Mouse (Mus musculus): ENCODE results near the gene Arhgef10l.

The Arhgef10l gene

DNA sequence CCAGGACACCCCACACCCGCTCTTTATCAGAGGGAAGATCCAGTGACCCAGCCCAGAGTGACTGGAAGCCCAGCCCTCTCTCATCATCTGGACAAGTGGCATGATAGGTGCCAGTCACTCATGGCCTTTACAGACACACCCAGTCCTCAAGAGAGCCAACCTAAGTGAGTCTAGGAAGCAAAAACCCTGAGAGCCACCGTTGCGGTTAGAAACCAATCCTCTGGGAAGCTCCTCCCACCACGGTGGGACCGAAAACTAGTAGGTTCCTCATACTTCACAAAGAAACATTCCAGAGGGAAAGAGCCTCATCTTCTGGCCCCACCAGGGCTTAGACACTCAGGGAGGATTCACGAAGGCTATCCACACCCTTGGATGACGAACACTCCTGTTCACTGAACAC lies 50.0 kb downstream of the Arhgef10l start:
- in situ Hi-C loops (cut with MboI; ENCODE audit: unreplicated experiment in 2 of 2), result no loop called here

DNA sequence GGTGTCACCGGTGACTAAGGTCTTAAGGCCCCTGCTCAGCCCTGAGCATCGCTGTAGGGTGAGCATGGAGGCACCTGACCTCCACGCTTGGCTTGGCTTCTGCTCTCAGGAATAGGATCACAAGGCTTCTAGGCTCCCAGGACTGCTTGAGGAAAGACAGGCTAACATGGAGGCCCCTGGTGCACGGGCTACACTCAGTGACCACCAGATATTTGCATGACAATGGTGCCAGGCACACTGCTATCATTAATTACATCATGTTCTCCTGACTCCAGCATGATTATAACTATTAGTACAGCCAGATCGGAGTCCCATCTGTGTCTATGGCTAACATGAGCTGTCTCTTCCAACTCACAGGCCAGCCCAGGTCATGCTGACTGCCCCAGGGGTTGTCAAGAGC lies 51.3 kb downstream of the Arhgef10l start:
- in situ Hi-C loops (cut with MboI; ENCODE audit: unreplicated experiment in 2 of 2), result no loop called here

DNA sequence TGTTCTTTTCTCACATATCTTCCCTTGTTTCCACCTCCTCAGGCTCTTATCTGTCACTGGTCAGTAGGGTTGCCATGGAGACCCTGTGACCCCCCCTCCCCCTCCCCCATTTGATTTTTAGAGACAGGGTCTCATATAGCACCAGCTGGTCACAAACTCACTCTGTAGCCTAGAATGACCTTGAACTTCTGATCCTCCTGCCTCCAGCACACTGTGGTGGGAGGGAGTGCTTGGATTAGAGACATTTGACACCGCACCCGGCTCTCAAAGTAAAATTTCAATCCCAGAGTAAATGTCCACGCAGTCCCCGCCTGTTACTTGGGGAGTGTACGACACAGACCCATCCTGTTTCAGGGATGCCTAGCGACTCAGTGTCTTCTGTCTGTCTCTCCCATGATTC lies 51.7 kb downstream of the Arhgef10l start:
- in situ Hi-C loops (cut with MboI; ENCODE audit: unreplicated experiment in 2 of 2), result no loop called here

DNA sequence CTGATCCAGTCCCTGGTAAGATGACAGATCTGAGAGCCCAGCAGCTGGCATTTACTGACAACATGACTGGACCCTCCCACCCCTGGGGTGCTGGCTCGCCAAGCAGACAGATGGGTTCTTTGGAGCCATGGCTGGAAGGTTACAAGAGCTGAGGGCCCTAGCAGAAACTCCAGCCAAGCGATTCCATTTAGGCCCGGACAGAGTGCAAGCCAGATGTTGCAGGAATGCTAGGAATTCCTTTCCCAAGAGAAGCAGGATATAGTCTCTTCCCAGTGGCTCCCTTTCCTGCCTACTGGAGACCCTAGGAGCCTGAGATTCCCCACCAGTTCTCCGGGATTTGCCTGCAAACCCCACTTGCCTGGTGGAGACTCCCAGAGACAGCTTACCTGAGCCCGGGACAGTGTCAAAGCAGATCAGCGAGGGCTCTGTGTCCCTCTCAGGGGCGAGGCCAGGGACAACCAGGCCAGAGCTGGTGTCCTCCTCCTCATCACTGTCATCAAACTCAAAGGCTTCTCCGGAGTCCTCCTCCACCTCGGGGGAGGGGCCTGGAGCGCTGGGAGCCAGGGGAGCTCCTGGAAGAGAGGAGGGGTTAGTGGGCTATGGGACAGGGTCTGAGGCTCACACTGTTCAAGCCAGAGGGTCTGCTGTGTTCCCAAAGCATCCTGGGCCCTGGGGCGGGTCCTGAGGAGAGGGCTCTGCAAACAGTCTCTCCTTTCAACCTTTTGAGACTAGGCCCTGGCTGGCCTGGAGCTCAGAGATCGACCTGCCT lies 54.8 kb downstream of the Arhgef10l start:
- in situ Hi-C loops (cut with MboI; ENCODE audit: unreplicated experiment in 2 of 2), result no loop called here

DNA sequence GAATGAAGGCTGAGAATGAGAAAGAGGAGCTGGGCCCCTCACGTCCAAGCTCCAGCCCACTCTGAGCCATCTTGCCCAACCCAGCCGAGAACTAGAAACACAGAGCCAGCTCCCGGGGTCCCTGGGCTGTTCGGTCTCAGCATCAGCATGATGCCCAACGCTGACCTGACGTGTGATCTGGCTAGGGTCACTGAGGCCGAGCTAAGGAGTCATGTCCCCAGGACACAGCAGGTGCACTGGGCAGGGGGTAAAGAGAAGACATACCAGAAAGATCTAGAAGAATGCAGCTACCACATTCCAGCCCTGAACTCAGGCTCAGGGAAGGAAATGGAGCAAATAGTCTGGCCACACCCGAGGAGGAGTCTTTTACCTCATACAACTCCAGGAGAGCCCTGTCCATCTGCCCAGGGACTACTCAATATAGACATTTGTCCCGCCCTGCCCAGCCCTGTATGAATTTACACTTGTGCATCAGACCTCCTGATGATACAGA lies 57.5 kb downstream of the Arhgef10l start:
- in situ Hi-C loops (cut with MboI; ENCODE audit: unreplicated experiment in 2 of 2), result no loop called here

DNA sequence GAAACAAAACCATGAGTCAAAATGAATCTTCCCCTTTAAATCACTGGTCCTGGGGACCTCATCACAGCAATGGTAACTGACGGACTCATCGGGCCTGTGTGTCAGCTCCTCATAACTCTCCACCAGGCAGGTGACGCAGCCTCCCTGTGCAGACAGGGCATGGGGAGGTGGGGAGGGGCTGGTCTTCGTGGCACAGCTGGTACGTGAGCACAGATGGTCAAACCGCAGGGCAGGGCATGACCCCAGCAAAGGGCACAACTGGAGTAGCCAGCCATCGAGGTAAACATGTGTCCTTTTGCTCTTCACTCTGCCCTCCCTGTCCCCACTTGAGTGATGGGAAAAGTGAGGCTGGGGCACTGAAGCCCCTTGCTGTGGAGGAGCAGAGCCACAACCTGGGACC lies 59.0 kb downstream of the Arhgef10l start:
- in situ Hi-C loops (cut with MboI; ENCODE audit: unreplicated experiment in 2 of 2), result no loop called here

DNA sequence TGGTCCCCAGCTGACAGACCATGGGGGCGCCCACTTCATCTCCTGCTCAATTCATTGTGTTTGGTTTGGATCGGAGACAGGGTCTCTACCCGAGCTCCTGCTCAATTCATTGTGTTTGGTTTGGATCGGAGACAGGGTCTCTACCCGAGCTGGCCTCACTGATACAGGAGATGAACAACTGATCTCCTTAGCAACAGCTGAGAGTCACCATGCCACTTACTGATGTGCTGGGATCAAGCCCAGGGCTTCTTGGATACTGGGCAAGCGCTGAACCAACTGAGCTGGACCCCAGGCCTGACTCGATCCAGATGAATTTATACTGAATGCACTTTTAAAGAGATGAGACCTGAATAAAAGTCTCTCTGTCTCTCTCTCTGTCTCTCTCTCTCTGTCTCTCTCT lies 59.6 kb downstream of the Arhgef10l start:
- in situ Hi-C loops (cut with MboI; ENCODE audit: unreplicated experiment in 2 of 2), result no loop called here

DNA sequence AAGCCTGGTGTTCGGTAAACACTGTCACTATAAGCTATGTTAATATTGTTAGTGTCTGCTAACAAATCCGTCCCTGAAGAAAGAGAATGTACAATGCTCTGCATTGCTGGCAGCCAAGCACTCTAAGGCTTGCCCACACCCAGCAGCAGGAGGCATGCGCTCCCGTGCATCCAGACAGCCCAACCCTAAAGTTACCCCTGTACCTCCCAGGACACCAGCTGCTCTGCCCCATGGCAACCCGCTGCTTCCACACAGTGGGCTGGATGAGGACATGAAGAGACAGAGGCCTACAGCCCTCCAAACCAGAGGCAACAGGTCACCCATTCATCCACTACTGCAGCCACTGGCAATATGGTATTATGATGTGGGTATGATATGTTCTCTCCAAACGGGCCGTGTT lies 60.0 kb downstream of the Arhgef10l start:
- in situ Hi-C loops (cut with MboI; ENCODE audit: unreplicated experiment in 2 of 2), result no loop called here

DNA sequence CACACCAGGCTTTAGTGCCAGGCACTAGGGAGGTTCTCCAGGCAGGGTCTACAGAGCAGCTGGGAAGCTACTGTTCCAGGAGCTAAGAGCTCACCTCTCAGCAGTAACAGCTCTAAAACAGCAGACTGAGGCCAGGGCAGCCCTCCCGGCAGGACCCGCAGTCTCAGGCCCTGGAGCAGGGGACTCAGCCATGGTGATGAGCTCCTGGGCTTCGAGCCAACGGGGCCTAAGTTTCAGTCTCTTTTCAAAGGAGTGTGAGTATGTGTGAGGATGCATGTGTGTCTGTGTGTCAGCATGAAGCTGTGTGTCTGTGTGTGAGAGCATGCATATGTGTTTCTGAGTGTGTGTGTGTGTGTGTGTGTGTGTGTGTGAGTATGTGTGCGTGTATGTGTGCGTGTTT lies 60.6 kb downstream of the Arhgef10l start:
- in situ Hi-C loops (cut with MboI; ENCODE audit: unreplicated experiment in 2 of 2), result no loop called here

DNA sequence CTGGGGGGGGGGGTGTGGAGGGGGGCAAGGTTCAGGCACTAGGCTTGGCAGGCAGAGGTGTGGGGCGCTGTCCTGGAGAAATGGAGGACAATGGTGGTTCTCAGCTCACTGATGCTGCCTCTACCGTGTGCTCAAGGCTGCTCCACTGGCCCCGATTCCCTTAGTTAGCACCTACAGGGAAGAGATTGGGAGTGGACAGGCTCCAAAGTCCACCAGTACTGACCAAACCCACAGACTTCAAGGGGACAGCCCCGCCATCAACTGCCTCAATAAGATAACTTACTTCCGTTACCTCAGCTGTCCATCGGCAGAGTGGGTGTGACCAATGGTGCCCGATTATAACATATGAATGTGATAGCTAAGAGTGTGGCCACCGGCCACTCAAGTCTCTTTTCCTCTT lies 61.3 kb downstream of the Arhgef10l start:
- in situ Hi-C loops (cut with MboI; ENCODE audit: unreplicated experiment in 2 of 2), result no loop called here

DNA sequence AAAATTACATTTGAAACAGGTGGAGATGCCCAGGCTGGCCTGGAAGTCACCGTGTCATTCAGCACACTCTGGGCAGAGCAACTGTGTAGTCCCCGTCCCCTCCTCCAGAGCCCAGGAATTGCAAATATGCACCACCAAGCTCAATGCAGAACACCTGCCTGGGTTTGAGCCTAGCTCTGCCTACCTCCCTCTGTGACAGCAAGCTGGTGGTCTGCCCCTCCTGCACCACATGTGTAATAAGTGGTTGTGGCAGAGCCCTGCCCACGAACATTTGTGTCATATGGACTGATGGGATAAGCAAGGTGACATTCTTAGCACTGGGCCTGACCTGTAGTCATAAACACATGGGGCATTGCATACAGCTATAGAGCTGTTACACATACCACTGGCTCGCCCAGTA lies 63.8 kb downstream of the Arhgef10l start:
- in situ Hi-C loops (cut with MboI; ENCODE audit: unreplicated experiment in 2 of 2), result no loop called here

DNA sequence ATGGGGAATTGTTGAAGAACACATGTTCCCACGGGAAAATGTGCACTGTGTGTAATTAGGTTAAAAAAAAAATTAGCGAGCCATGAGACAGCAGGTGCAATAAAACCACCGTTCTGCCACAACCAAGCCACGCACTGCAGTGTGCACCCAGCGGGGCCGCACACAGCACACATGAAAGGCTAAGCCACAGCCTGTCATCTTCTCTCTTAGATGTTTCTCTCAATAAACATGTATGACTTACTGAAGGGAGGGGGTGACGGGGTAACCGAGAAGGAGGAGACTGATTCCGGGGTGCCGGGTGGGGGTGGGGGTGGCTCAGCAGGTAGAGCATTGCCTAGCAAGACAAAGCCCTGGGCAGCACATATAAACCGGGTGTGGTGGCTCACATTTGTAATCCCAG lies 64.7 kb downstream of the Arhgef10l start:
- in situ Hi-C loops (cut with MboI; ENCODE audit: unreplicated experiment in 2 of 2), result no loop called here

DNA sequence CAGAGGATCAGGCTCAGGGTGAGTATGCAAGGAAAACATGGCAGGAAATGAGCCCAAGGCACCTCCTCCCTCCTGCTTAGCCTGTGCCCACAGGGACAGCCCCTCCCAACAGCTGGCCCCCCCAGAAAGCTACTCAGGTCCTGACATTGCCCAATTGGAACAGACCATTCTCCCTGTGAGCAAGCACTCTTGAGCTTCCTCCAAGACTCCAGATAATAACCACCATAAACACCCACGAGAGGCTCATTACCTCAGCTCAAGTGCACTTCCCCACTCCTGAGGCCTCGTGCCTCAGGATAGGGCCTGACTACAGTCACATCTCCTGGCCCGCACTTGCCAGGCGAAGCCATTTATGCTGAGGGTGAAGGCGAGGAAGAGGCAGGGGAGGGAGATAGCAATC lies 67.0 kb downstream of the Arhgef10l start:
- in situ Hi-C loops (cut with MboI; ENCODE audit: unreplicated experiment in 2 of 2), result no loop called here

DNA sequence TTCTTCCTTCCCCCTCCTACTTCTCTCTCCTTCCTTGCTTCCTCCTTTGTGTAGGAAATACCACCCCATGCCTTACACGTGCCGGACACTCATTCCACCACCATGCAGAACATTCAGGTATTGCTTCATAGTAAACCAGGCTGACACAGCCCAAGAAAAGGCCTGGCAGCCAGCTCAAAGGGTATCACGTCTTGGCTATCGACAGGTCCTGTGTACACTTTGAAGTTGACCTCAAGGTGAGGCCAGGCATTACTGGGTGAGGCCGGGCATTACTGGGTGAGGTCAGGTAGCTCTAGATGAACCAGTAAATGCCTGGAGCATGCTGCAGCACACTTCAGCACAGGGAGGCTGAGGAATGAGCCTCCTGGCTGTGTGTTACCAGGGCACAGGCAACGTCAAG lies 67.9 kb downstream of the Arhgef10l start:
- in situ Hi-C loops (cut with MboI; ENCODE audit: unreplicated experiment in 2 of 2), result no loop called here

DNA sequence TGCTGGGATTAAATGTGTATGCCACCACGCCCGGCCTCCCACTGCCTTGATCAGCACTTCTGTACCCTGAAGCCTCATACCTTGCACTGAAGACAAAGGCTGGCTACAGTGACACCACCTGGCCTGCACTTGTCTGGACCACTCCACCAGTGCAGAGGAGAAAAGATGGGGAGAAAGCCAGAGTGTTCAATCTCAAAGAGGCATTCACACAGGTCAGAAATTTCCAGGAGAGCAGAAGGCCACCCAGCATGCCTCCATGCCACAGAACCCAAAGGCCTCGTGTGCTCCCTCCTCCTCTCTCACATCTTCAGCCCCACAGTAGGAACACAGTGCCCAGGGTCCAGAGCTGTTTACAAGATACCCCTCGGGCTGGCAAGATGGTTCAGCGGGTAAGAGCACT lies 68.4 kb downstream of the Arhgef10l start:
- in situ Hi-C loops (cut with MboI; ENCODE audit: unreplicated experiment in 2 of 2), result no loop called here

DNA sequence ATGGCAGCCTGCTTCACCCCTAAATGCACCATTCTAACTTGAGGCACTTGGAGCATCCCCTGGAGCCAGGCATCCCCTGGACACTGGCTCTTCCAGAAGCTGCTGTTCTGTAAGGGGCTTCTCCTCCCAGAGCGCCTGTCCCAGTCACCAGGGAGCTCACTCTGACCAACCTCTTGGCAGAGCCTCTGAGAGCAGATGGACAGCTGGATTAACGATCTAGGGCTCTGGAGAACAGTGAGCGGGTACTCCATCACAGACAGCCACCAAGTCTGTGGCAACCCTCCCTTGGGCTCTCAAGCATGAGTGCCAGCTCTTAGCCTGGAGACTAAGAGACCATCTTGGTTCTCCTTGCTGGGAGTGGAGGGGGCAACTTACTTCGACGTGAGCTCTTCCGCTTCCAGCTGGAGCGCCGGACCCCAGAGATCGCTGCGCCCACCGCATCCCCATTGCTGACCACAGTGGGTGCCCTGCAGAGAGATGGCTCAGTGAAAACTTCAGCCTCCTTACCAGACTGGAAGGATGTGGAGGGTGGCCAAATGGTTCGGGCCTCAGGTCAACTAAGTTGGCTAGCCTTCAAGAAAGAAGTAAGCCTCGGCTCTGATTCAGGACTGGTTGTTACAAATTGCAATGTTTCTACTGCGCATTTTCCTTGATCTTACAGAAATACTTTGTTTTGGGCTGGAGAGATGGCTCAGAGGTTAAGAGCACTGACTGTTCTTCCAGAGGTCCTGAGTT lies 71.9 kb downstream of the Arhgef10l start:
- in situ Hi-C loops (cut with MboI; ENCODE audit: unreplicated experiment in 2 of 2), result no loop called here

DNA sequence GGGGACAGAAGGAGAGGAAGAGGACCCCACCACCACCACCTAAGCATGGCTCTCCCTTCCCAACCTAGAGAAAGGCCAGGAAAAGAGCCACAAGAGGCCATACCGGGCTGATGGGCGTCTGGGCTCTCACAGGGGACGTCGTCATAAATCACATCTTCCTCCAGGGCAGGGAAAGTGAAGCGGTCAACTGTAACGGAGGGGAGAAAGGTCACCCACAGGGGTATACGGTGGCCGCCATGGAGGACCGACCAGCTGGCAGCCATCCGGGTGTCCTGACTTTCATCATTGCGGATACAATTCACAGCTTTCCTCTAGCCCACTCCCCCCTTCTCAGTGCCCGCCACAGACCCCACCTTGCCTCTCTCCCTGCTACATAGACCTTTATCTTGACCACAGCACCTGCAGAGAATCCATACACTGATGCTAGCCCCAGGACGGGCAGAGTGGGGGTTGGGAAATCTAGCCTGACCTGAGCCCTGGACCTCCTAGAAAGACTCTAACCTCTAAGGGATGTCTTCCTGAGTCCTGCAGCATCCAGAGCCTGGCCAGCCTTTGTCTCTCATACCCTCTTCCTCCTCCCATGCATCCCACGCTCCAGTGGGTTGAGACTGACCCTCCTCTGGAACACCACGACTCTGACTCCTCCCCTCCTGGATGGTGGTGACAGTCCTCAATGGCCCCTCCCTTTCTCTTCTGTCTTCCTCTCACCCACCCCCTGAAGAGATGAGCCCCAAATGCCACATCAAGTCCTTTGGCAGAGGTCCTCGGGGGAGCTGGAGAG lies 72.6 kb downstream of the Arhgef10l start:
- in situ Hi-C loops (cut with MboI; ENCODE audit: unreplicated experiment in 2 of 2), result no loop called here

DNA sequence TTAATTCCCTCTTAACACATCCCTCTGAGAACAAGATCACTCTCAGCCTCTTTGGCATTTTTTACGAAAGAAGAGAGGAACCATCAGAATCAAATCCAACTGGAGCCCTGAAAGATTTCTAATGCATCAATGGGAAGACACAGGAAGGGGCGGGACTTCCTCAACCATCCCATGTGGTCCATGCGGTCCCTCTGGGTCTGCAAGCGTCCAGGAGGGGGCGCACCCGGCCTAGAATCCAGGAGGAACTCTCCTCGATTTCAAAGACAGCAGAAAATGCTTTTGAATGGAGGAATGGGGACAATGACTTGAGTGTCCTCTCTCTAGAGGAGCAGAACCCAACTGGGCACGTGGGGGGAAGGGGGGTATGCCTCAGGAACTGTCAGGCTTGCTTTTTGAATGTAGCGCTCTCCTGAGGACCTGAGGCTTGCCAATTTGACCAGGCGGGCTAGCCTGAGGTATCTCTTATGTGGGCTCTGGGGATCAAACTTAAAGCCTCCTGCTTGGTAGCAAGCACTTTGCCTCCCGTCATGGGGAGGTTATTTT lies 73.5 kb downstream of the Arhgef10l start:
- in situ Hi-C loops (cut with MboI; ENCODE audit: unreplicated experiment in 2 of 2), result no loop called here

DNA sequence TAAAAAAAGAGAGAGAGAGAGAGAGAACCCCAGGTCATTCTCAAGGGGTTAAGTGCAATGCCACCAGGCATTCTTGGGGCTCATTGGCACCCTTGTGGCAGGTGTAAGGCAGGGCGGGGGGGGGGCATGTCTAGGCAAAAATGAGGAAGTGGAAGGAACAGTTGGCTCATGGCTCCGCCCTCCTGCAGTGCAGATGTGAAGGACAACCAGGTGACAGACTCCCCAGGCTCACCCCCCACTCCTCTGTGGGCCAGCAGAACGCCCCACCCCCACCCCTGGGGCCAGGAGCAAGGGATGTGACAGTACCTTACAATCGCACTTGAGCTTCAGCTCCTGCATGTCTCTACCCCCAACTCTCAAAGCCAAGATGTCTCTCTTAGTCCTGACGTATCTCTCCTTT lies 79.3 kb downstream of the Arhgef10l start:
- in situ Hi-C loops (cut with MboI; ENCODE audit: unreplicated experiment in 2 of 2), result no loop called here

DNA sequence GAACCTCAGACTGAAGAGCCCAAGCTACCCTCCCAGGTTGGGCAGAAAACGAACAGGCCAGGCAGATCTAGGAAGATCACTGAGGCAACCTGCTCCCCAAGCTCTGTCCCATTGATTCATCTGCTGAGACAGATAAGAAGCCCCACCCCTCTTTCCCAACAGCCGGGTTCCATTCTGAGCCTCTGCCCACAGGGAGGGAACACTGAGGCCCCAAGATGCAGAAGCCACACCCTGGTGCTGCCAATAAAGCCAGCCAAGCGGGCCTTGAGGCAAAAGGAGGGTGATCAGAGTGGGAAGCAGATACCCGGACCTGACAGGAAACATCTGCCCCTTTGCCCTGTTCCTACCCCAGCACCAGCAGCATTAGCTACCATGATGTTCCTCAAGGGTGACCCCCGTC lies 81.6 kb downstream of the Arhgef10l start:
- in situ Hi-C loops (cut with MboI; ENCODE audit: unreplicated experiment in 2 of 2), result no loop called here
